Mouse (Mus musculus): ENCODE results near the gene Eps15l1. TPM values are rescaled to one million over a fixed set of nuclear protein-coding genes. Genes with fewer than 3 reads are reported as not detected.
A peak's percentile ranks its signal among the peaks of the same experiment; 100 is the strongest.

The Eps15l1 gene
- polyA plus RNA-seq, 2 experiments, result 16.9 to 21.1 TPM

- Histone ChIP-seq H3K9ac (replicated peaks) (no peak overlapping the region), H3K4me2 (ENCODE audit: low read depth) (no peak overlapping the region), H3K4me1 (replicated peaks; ENCODE audit: control insufficient read depth in 2 of 2, insufficient read depth in 2 of 2, low read length in 1 of 2) (no peaks in the 10 kb centered on the region), H3K9me3 (ENCODE audit: control insufficient read depth, low read length) (no peaks in the 10 kb centered on the region), H3K27me3 (ENCODE audit: control insufficient read depth, insufficient read depth, low read length) (no peaks in the 10 kb centered on the region), H3K4me3 (ENCODE audit: insufficient read depth in 1 of 2, low read depth in 2 of 2, low read length in 2 of 2) (no peak overlapping the region), H3K36me3 (replicated peaks; ENCODE audit: control insufficient read depth, insufficient read depth, low read depth) (peaks cover 32% of the 10 kb centered on the region), H3K27ac (no peak overlapping the region)
- DNase-seq (ENCODE audit: low read depth in 3 of 3, low spot score in 3 of 3), result no peak
- TF ChIP-seq EP300 (IDR thresholded peaks at IDR 0.05; ENCODE audit: low read depth) (no peak), CTCF (IDR thresholded peaks at IDR 0.05; ENCODE audit: low read depth) (no peak)
- ATAC-seq (ENCODE audit: insufficient read depth), result no peak
- WGBS (ENCODE audit: insufficient replicate concordance), result 87% methylated on average over 5 of the region's 5 CpGs
Measured at GRCm38 (mm10) chr8:72376309-72376708, 45.0 kb downstream of the Eps15l1 start.

GRCm38 (mm10) chr8:72375161-72375560 lies 46.1 kb downstream of the Eps15l1 start:
- WGBS (ENCODE audit: insufficient replicate concordance), result 66% methylated on average over 5 of the region's 5 CpGs
- Histone ChIP-seq H3K27me3 (ENCODE audit: control insufficient read depth, insufficient read depth, low read length) (no peaks in the 10 kb centered on the region), H3K9me3 (ENCODE audit: control insufficient read depth, low read length) (no peaks in the 10 kb centered on the region), H3K36me3 (replicated peaks; ENCODE audit: control insufficient read depth, insufficient read depth, low read depth) (peaks cover 34% of the 10 kb centered on the region), H3K4me1 (replicated peaks; ENCODE audit: control insufficient read depth in 2 of 2, insufficient read depth in 2 of 2, low read length in 1 of 2) (no peaks in the 10 kb centered on the region), H3K4me2 (ENCODE audit: low read depth) (no peak overlapping the region), H3K27ac (no peak overlapping the region), H3K9ac (replicated peaks) (no peak overlapping the region), H3K4me3 (ENCODE audit: insufficient read depth in 1 of 2, low read depth in 2 of 2, low read length in 2 of 2) (no peak overlapping the region)
- no peak for TF ChIP-seq CTCF (IDR thresholded peaks at IDR 0.05; ENCODE audit: low read depth)
- TF ChIP-seq EP300 (IDR thresholded peaks at IDR 0.05; ENCODE audit: low read depth), result no peak
- ATAC-seq (ENCODE audit: insufficient read depth) (peak; percentile 23; the same call in 1 of the 2 replicates), DNase-seq (ENCODE audit: low read depth in 3 of 3, low spot score in 3 of 3) (no peak)

- Histone ChIP-seq H3K4me1 (replicated peaks; ENCODE audit: control insufficient read depth in 2 of 2, insufficient read depth in 2 of 2, low read length in 1 of 2) (no peaks in the 10 kb centered on the region), H3K4me2 (ENCODE audit: low read depth) (no peak overlapping the region), H3K9me3 (ENCODE audit: control insufficient read depth, low read length) (no peaks in the 10 kb centered on the region), H3K4me3 (ENCODE audit: insufficient read depth in 1 of 2, low read depth in 2 of 2, low read length in 2 of 2) (no peak overlapping the region), H3K27ac (no peak overlapping the region), H3K9ac (replicated peaks) (no peak overlapping the region), H3K27me3 (ENCODE audit: control insufficient read depth, insufficient read depth, low read length) (no peaks in the 10 kb centered on the region), H3K36me3 (replicated peaks; ENCODE audit: control insufficient read depth, insufficient read depth, low read depth) (peaks cover 35% of the 10 kb centered on the region)
- WGBS (ENCODE audit: insufficient replicate concordance), result 84% methylated on average over 4 of the region's 4 CpGs
- ATAC-seq (ENCODE audit: insufficient read depth) (no peak), DNase-seq (ENCODE audit: low read depth in 3 of 3, low spot score in 3 of 3) (no peak)
- no peak for TF ChIP-seq CTCF (IDR thresholded peaks at IDR 0.05; ENCODE audit: low read depth)
- TF ChIP-seq EP300 (IDR thresholded peaks at IDR 0.05; ENCODE audit: low read depth), result no peak
Measured at GRCm38 (mm10) chr8:72372311-72372710, 48.9 kb downstream of the Eps15l1 start.

- ATAC-seq (ENCODE audit: insufficient read depth) (no peak), DNase-seq (ENCODE audit: low read depth in 3 of 3, low spot score in 3 of 3) (no peak)
- Histone ChIP-seq H3K27me3 (ENCODE audit: control insufficient read depth, insufficient read depth, low read length) (no peaks in the 10 kb centered on the region), H3K27ac (no peak overlapping the region), H3K36me3 (replicated peaks; ENCODE audit: control insufficient read depth, insufficient read depth, low read depth) (peaks cover 33% of the 10 kb centered on the region), H3K4me3 (ENCODE audit: insufficient read depth in 1 of 2, low read depth in 2 of 2, low read length in 2 of 2) (no peak overlapping the region), H3K4me2 (ENCODE audit: low read depth) (no peak overlapping the region), H3K9ac (replicated peaks) (no peak overlapping the region), H3K9me3 (ENCODE audit: control insufficient read depth, low read length) (no peaks in the 10 kb centered on the region), H3K4me1 (replicated peaks; ENCODE audit: control insufficient read depth in 2 of 2, insufficient read depth in 2 of 2, low read length in 1 of 2) (no peaks in the 10 kb centered on the region)
- WGBS (ENCODE audit: insufficient replicate concordance), result 94% methylated on average over 3 of the region's 3 CpGs
- TF ChIP-seq CTCF (IDR thresholded peaks at IDR 0.05; ENCODE audit: low read depth), result no peak
- no peak for TF ChIP-seq EP300 (IDR thresholded peaks at IDR 0.05; ENCODE audit: low read depth)
Measured at GRCm38 (mm10) chr8:72371356-72371755, 49.9 kb downstream of the Eps15l1 start.

- Histone ChIP-seq H3K4me3 (ENCODE audit: insufficient read depth in 1 of 2, low read depth in 2 of 2, low read length in 2 of 2) (no peak overlapping the region), H3K9me3 (ENCODE audit: control insufficient read depth, low read length) (no peaks in the 10 kb centered on the region), H3K36me3 (replicated peaks; ENCODE audit: control insufficient read depth, insufficient read depth, low read depth) (peaks cover 37% of the 10 kb centered on the region), H3K4me1 (replicated peaks; ENCODE audit: control insufficient read depth in 2 of 2, insufficient read depth in 2 of 2, low read length in 1 of 2) (no peaks in the 10 kb centered on the region), H3K4me2 (ENCODE audit: low read depth) (no peak overlapping the region), H3K9ac (replicated peaks) (no peak overlapping the region), H3K27me3 (ENCODE audit: control insufficient read depth, insufficient read depth, low read length) (no peaks in the 10 kb centered on the region), H3K27ac (no peak overlapping the region)
- no peak for DNase-seq (ENCODE audit: low read depth in 3 of 3, low spot score in 3 of 3)
- ATAC-seq (ENCODE audit: insufficient read depth), result no peak
- TF ChIP-seq EP300 (IDR thresholded peaks at IDR 0.05; ENCODE audit: low read depth) (no peak), CTCF (IDR thresholded peaks at IDR 0.05; ENCODE audit: low read depth) (no peak)
- 86% methylated on average over 2 of the region's 2 CpGs for WGBS (ENCODE audit: insufficient replicate concordance)
Measured at GRCm38 (mm10) chr8:72366435-72366834, 54.8 kb downstream of the Eps15l1 start.

Data from liver, embryonic 14.5 days (tissue).